Mouse (Mus musculus) T-helper 1 cell (primary cell): ENCODE results near the gene Tamm41.

ENCODE experiments used
- in situ Hi-C: fragments of 300-600 bp; cut with MboI, MseI; formaldehyde crosslinking; loops from one replicate; pipeline ENCODE4 v1.15.1; 2025; ENCODE audit warnings: high pct_unique_total_duplicates

Gene Tamm41

GRCm38 (mm10) chr6:115037103-115038094, at the start of gene Tamm41:
Gene Tamm41 (minus strand): TSS chr6:115037876.
- in situ Hi-C loops = no loop called here

GRCm38 (mm10) chr6:115085274-115085841, 47.7 kb upstream of the Tamm41 start:
- in situ Hi-C loops = no loop called here

GRCm38 (mm10) chr6:115076781-115077575, 39.3 kb upstream of the Tamm41 start:
- in situ Hi-C loops = no loop called here

- in situ Hi-C loops = no loop called here
These were observed 34.3 kb upstream of the Tamm41 start for GRCm38 (mm10) chr6:115072024-115072423.

- in situ Hi-C loops = no loop called here
These were observed 27.9 kb upstream of the Tamm41 start for GRCm38 (mm10) chr6:115065411-115066241.

- in situ Hi-C loops = no loop called here
These were observed 25.1 kb upstream of the Tamm41 start for GRCm38 (mm10) chr6:115062605-115063350.

- in situ Hi-C loops = no loop called here
These were observed 21.6 kb upstream of the Tamm41 start for GRCm38 (mm10) chr6:115059227-115059626.

GRCm38 (mm10) chr6:115056699-115057098, 19.0 kb upstream of the Tamm41 start:
- in situ Hi-C loops = no loop called here

- in situ Hi-C loops = no loop called here
These were observed 17.8 kb upstream of the Tamm41 start for GRCm38 (mm10) chr6:115055440-115055839.

GRCm38 (mm10) chr6:115051586-115052197, 14.0 kb upstream of the Tamm41 start:
- in situ Hi-C loops = no loop called here

- in situ Hi-C loops = no loop called here
These were observed 11.3 kb upstream of the Tamm41 start for GRCm38 (mm10) chr6:115049015-115049414.

GRCm38 (mm10) chr6:115047816-115048215, 10.1 kb upstream of the Tamm41 start:
- in situ Hi-C loops = no loop called here

- in situ Hi-C loops = no loop called here
These were observed 8.4 kb upstream of the Tamm41 start for GRCm38 (mm10) chr6:115046064-115046463.

GRCm38 (mm10) chr6:115044709-115045108, 7.0 kb upstream of the Tamm41 start:
- in situ Hi-C loops = no loop called here

- in situ Hi-C loops = no loop called here
These were observed 6.2 kb upstream of the Tamm41 start for GRCm38 (mm10) chr6:115043657-115044500.

GRCm38 (mm10) chr6:115042609-115043008, 4.9 kb upstream of the Tamm41 start:
- in situ Hi-C loops = no loop called here

GRCm38 (mm10) chr6:115033441-115033840, 4.2 kb downstream of the Tamm41 start:
- in situ Hi-C loops = no loop called here

GRCm38 (mm10) chr6:115030098-115030497, 7.6 kb downstream of the Tamm41 start:
- in situ Hi-C loops = no loop called here

GRCm38 (mm10) chr6:115029248-115029647, 8.4 kb downstream of the Tamm41 start:
- in situ Hi-C loops = loop anchor here (5.0 to 10.0 kb wide), 2 partner anchors 97 to 314 kb away; no protein-coding TSS in a partner anchor
